Mouse (Mus musculus): Measurements from ENCODE around the gene 4930558K02Rik. TPM values are rescaled to one million over a fixed set of nuclear protein-coding genes. Genes with fewer than 3 reads are reported as not detected.

4930558K02Rik gene
- polyA plus RNA-seq, 1 experiment from 2014 or later = not detected

DNA sequence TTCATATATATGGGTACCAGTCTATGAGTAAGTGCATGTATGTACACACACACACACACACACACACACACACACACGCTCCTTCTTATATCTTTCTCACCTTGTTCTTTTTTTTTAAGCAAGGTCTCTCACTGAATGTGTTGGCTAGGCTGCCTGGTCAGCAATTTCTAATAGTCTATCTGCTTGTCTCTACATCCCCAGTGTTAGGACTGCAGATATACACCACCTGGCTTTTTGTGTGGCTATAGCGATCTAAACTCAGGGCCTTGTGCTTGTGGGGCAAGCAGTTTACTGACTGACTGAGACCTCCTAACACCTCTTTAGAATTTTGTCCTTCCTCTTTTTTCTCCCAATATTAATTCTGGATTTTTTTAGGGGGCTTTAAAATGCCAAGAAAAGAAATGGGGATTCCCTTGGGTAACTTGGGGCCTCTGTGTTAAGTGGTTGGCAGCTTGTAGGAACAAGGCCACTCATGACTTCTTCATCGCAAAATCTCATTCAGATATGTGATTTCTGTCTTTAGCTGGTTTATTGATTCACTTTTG, 61.4 kb downstream of the 4930558K02Rik start:
- no peak for ATAC-seq
- Histone ChIP-seq H3K4me2 (ENCODE audit: low read length) (no peak overlapping the region), H3K4me1 (replicated peaks; ENCODE audit: control insufficient read depth, insufficient read depth, low read length) (no peaks in the 10 kb centered on the region), H3K27ac (ENCODE audit: low read length) (no peak overlapping the region), H3K27me3 (replicated peaks; ENCODE audit: control insufficient read depth, insufficient read depth, low read length) (no peaks in the 10 kb centered on the region), H3K9ac (replicated peaks; ENCODE audit: low read depth, low read length) (no peak overlapping the region), H3K4me3 (replicated peaks; ENCODE audit: low read length) (no peak overlapping the region), H3K9me3 (ENCODE audit: control insufficient read depth, low read length) (no peaks in the 10 kb centered on the region), H3K36me3 (ENCODE audit: control insufficient read depth, insufficient read depth) (no peaks in the 10 kb centered on the region)
- WGBS = 91% methylated on average over 3 of the region's 3 CpGs

DNA sequence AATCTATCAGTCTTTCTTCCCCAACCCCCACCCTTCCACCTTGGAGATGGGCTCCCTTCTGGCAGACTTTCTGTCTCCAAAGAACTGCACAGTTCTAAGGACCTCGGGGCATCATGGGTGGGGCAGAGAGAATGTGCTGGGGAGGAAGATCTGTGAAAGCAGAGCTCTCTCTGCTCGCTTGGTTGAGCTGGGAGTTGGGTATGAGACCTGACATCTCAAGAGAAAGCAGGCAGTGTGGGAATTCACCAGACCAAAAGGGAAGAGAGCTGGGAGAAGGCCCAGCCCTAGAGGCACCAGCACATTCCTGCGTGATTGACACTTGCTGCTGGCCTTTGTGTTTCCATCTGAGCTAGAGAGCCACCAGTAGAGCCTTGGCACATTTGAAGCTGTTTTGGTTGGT, 63.4 kb downstream of the 4930558K02Rik start:
- ATAC-seq = no peak
- H3K27me3 ChIP-seq (replicated peaks; ENCODE audit: control insufficient read depth, insufficient read depth, low read length) = no peaks in the 10 kb centered on the region
- no peaks in the 10 kb centered on the region for H3K4me1 ChIP-seq (replicated peaks; ENCODE audit: control insufficient read depth, insufficient read depth, low read length)
- WGBS = 50% methylated on average over 3 of the region's 3 CpGs
- H3K27ac ChIP-seq (ENCODE audit: low read length) = no peak overlapping the region
- no peaks in the 10 kb centered on the region for H3K36me3 ChIP-seq (ENCODE audit: control insufficient read depth, insufficient read depth)
- H3K9me3 ChIP-seq (ENCODE audit: control insufficient read depth, low read length) = no peaks in the 10 kb centered on the region
- H3K9ac ChIP-seq (replicated peaks; ENCODE audit: low read depth, low read length) = no peak overlapping the region
- H3K4me2 ChIP-seq (ENCODE audit: low read length) = no peak overlapping the region
- no peak overlapping the region for H3K4me3 ChIP-seq (replicated peaks; ENCODE audit: low read length)

DNA sequence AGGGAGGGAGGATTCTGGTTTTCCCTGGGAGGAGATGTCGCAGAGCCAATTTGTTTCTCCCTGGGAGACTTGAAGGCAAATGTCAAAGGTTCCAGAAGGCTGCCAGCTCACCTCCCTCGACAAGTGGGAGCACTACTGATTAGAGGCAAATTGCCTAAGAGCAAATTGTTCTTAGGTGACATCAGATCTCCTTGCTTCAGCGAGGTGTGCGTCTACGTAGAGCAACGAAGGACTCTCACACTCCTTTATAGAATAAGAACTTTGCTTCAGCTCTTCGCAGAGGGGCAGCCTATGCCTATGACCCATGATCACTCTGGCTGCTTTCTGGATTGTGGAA, 65.8 kb downstream of the 4930558K02Rik start:
- no peaks in the 10 kb centered on the region for H3K27me3 ChIP-seq (replicated peaks; ENCODE audit: control insufficient read depth, insufficient read depth, low read length)
- no peak overlapping the region for H3K4me3 ChIP-seq (replicated peaks; ENCODE audit: low read length)
- no peak for ATAC-seq
- no peaks in the 10 kb centered on the region for H3K36me3 ChIP-seq (ENCODE audit: control insufficient read depth, insufficient read depth)
- no peak overlapping the region for H3K9ac ChIP-seq (replicated peaks; ENCODE audit: low read depth, low read length)
- H3K27ac ChIP-seq (ENCODE audit: low read length) = no peak overlapping the region
- H3K9me3 ChIP-seq (ENCODE audit: control insufficient read depth, low read length) = no peaks in the 10 kb centered on the region
- 80% methylated on average over 7 of the region's 7 CpGs for WGBS
- no peak overlapping the region for H3K4me2 ChIP-seq (ENCODE audit: low read length)
- H3K4me1 ChIP-seq (replicated peaks; ENCODE audit: control insufficient read depth, insufficient read depth, low read length) = no peaks in the 10 kb centered on the region

DNA sequence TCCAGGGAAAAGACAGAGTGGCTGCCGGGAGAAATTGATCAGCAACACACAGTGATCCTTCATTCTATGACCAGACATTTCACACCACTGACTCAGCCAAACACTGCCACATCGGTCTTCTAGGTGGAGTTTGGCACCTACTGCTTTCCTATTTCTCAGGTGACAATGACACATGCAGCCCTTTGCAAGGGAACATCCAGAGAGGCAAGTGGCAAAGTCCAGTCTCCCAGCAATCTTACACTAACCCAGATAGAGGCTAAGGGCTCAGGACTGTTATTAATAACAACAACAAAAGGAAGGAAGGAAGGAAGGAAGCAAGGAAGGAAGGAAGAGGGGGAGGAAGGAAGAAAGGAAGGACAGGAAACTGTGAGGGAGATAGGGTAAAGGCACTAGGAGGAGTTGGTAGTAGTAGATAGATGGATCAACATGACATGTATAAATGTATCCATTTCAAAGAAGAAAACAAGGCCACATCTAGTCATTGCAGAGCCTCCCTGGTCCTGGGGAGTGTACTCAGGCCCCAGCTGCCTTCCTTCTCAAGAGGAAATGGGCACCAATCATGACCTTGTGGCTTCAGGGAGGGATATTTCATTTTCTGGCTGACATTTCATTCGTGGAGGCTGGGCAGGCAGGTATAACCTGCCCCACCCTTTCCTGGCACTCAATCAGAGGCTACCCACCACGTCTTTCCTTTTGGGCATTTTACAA, 66.3 kb downstream of the 4930558K02Rik start:
- H3K4me3 ChIP-seq (replicated peaks; ENCODE audit: low read length) = no peak overlapping the region
- WGBS = 74% methylated on average over 4 of the region's 4 CpGs
- no peak for ATAC-seq

DNA sequence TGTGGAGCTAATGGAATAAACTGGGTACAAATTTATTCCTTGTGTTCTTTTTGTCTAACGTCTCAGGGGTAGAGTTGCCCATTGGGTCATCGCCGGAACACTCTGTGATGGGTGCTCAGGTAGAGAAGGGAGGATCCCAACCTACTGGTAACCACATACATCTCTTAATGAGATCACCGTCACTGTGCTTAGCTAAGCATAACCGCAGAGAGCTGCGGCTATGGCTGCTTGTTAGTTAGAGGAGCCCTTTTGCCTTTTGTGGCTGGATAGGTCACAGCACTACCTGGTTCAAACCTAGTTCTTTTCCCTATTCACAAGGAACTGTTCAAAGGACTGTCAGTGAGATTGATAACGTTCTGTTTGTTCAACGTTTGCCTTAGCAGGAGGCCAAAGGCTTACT, 70.4 kb downstream of the 4930558K02Rik start:
- ATAC-seq = no peak
- no peaks in the 10 kb centered on the region for H3K4me1 ChIP-seq (replicated peaks; ENCODE audit: control insufficient read depth, insufficient read depth, low read length)
- H3K27me3 ChIP-seq (replicated peaks; ENCODE audit: control insufficient read depth, insufficient read depth, low read length) = no peaks in the 10 kb centered on the region
- no peak overlapping the region for H3K4me2 ChIP-seq (ENCODE audit: low read length)
- H3K9me3 ChIP-seq (ENCODE audit: control insufficient read depth, low read length) = no peaks in the 10 kb centered on the region
- WGBS = 83% methylated on average over 8 of the region's 8 CpGs
- H3K27ac ChIP-seq (ENCODE audit: low read length) = no peak overlapping the region
- H3K36me3 ChIP-seq (ENCODE audit: control insufficient read depth, insufficient read depth) = no peaks in the 10 kb centered on the region
- no peak overlapping the region for H3K9ac ChIP-seq (replicated peaks; ENCODE audit: low read depth, low read length)
- H3K4me3 ChIP-seq (replicated peaks; ENCODE audit: low read length) = no peak overlapping the region

More for the DNA sequence above, 66.3 kb downstream of the 4930558K02Rik start:
- H3K9me3 ChIP-seq (ENCODE audit: control insufficient read depth, low read length) = no peaks in the 10 kb centered on the region
- no peak overlapping the region for H3K27ac ChIP-seq (ENCODE audit: low read length)
- no peaks in the 10 kb centered on the region for H3K4me1 ChIP-seq (replicated peaks; ENCODE audit: control insufficient read depth, insufficient read depth, low read length)
- no peaks in the 10 kb centered on the region for H3K27me3 ChIP-seq (replicated peaks; ENCODE audit: control insufficient read depth, insufficient read depth, low read length)
- H3K9ac ChIP-seq (replicated peaks; ENCODE audit: low read depth, low read length) = no peak overlapping the region
- no peak overlapping the region for H3K4me2 ChIP-seq (ENCODE audit: low read length)
- no peaks in the 10 kb centered on the region for H3K36me3 ChIP-seq (ENCODE audit: control insufficient read depth, insufficient read depth)

DNA sequence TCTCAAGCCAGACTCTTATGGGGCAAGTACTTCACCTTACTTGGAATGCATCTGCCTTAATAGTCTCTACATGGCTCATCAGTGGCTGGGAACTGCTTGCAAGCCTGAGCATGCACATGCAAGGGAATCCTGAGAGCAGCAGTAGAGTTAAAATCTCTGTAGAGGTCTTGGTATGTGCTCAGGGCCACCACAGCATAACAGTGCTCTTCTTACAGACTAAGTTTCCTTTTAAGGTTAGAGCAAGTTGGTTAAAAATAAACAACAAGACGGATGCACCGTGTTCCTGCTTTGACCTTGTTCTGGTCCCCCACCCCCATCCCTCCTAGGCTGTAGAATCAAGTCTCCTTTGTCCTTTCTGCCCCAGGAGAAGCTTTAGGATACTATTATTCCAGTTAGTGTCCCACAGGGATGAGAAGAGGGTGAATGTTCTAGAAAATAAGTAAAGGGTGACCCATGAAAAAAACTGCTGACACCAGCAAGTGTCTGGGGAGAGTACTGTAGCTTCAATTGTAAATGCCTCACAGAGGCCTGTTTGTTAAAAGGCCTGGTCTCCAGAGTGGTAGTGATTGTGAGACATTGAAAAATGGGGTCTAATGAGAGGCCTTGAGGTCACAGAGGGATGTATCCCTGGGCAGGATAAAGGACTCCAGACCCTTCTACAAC, 71.5 kb downstream of the 4930558K02Rik start:
- no peak for ATAC-seq

DNA sequence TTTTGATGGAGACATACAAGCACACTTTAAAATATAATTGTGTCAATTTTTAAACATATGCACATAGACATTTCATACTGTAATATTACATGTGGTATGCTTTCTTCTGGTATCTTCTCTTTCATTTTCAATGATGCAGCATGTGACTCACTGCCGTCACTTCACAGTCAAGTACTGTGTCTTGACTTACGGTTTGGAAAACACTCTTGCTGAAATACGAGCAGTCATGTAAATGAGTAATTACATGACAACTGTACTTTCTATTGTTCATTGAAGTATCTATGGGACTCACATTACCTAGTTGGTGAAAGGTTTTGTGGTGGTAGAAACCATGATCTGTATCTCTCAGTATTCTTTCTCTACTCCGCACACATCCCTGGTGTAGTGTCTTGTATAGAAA, 72.3 kb downstream of the 4930558K02Rik start:
- Histone ChIP-seq H3K4me1 (replicated peaks; ENCODE audit: control insufficient read depth, insufficient read depth, low read length) (no peaks in the 10 kb centered on the region), H3K4me3 (replicated peaks; ENCODE audit: low read length) (no peak overlapping the region), H3K9me3 (ENCODE audit: control insufficient read depth, low read length) (no peaks in the 10 kb centered on the region), H3K36me3 (ENCODE audit: control insufficient read depth, insufficient read depth) (no peaks in the 10 kb centered on the region), H3K4me2 (ENCODE audit: low read length) (no peak overlapping the region), H3K27ac (ENCODE audit: low read length) (no peak overlapping the region), H3K27me3 (replicated peaks; ENCODE audit: control insufficient read depth, insufficient read depth, low read length) (no peaks in the 10 kb centered on the region), H3K9ac (replicated peaks; ENCODE audit: low read depth, low read length) (no peak overlapping the region)
- no peak for ATAC-seq
- WGBS = 83% methylated on average over 4 of the region's 4 CpGs

More for the DNA sequence above, 71.5 kb downstream of the 4930558K02Rik start:
- no peak overlapping the region for H3K4me3 ChIP-seq (replicated peaks; ENCODE audit: low read length)
- no peak overlapping the region for H3K9ac ChIP-seq (replicated peaks; ENCODE audit: low read depth, low read length)
- no peaks in the 10 kb centered on the region for H3K36me3 ChIP-seq (ENCODE audit: control insufficient read depth, insufficient read depth)
- WGBS = 84% methylated on average over 2 of the region's 2 CpGs
- H3K27ac ChIP-seq (ENCODE audit: low read length) = no peak overlapping the region
- H3K9me3 ChIP-seq (ENCODE audit: control insufficient read depth, low read length) = no peaks in the 10 kb centered on the region
- no peak overlapping the region for H3K4me2 ChIP-seq (ENCODE audit: low read length)
- no peaks in the 10 kb centered on the region for H3K27me3 ChIP-seq (replicated peaks; ENCODE audit: control insufficient read depth, insufficient read depth, low read length)
- H3K4me1 ChIP-seq (replicated peaks; ENCODE audit: control insufficient read depth, insufficient read depth, low read length) = no peaks in the 10 kb centered on the region

DNA sequence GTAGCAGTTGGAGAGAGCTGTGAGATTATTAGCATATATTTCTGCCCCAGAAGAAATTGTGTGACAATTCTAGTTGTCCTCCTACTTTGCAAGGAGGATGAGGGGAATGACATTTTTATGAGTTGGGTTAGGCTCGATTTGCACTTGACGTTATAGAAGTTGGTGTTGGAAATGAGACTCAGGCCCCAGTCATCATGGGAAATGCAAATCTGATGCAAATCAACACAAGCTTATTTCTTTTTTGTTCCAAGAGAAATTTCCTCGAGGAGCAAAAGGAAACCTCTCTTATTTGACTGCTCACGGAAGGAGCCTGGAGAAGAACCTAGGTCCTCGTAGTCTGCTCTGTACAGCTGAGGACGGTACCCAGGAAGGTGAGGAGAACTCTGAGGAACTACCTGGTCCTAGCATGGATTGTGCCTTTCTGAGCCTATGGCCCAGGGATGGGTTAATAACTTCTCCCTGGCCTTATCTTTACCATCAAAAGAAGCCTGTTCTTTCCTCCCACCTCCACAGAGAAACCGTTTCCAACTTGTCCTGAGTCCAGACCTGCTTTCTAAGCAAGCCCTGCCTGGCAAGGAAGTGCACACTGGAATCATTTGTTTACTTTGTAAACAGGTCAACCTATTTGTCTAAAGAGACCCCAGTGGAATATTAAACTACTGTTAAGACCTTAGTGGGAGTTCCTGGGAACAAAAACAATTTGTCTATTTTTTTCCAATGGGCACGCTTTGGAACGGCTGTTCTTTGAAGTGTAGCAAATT, 76.6 kb downstream of the 4930558K02Rik start:
- ATAC-seq = no peak
- WGBS = 70% methylated on average over 9 of the region's 9 CpGs

DNA sequence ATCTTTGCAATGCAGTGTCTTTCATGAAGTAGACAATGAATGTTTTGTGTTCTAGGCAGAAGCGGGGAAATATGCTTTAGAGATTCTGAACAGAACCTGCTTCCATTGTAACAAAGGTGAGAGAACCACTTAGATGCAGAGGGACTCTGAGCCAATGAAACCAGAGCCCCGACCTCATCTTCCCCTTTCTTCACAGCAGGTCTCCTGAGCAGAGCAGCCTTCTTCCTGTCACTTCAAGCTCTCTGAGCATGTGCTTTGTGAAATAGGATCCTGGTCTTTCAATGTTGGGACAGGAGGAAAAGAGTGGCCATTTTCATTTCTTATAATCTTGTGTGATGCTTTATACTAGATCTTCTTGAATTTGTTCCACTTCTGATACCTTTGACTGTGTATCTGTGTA, 79.3 kb downstream of the 4930558K02Rik start:
- 53% methylated on average over 2 of the region's 2 CpGs for WGBS
- H3K4me3 ChIP-seq (replicated peaks; ENCODE audit: low read length) = no peak overlapping the region
- H3K9me3 ChIP-seq (ENCODE audit: control insufficient read depth, low read length) = no peaks in the 10 kb centered on the region
- no peak overlapping the region for H3K27ac ChIP-seq (ENCODE audit: low read length)
- no peaks in the 10 kb centered on the region for H3K27me3 ChIP-seq (replicated peaks; ENCODE audit: control insufficient read depth, insufficient read depth, low read length)
- no peak overlapping the region for H3K4me2 ChIP-seq (ENCODE audit: low read length)
- no peak overlapping the region for H3K9ac ChIP-seq (replicated peaks; ENCODE audit: low read depth, low read length)
- H3K36me3 ChIP-seq (ENCODE audit: control insufficient read depth, insufficient read depth) = no peaks in the 10 kb centered on the region
- H3K4me1 ChIP-seq (replicated peaks; ENCODE audit: control insufficient read depth, insufficient read depth, low read length) = no peaks in the 10 kb centered on the region
- no peak for ATAC-seq

More for the DNA sequence above, 76.6 kb downstream of the 4930558K02Rik start:
- Histone ChIP-seq H3K27ac (ENCODE audit: low read length) (no peak overlapping the region), H3K27me3 (replicated peaks; ENCODE audit: control insufficient read depth, insufficient read depth, low read length) (no peaks in the 10 kb centered on the region), H3K9ac (replicated peaks; ENCODE audit: low read depth, low read length) (no peak overlapping the region), H3K36me3 (ENCODE audit: control insufficient read depth, insufficient read depth) (no peaks in the 10 kb centered on the region), H3K4me2 (ENCODE audit: low read length) (no peak overlapping the region), H3K4me3 (replicated peaks; ENCODE audit: low read length) (no peak overlapping the region), H3K9me3 (ENCODE audit: control insufficient read depth, low read length) (no peaks in the 10 kb centered on the region), H3K4me1 (replicated peaks; ENCODE audit: control insufficient read depth, insufficient read depth, low read length) (no peaks in the 10 kb centered on the region)
